9 mouse cellular contexts compared by ENCODE assay signal in the genomic region with DNA sequence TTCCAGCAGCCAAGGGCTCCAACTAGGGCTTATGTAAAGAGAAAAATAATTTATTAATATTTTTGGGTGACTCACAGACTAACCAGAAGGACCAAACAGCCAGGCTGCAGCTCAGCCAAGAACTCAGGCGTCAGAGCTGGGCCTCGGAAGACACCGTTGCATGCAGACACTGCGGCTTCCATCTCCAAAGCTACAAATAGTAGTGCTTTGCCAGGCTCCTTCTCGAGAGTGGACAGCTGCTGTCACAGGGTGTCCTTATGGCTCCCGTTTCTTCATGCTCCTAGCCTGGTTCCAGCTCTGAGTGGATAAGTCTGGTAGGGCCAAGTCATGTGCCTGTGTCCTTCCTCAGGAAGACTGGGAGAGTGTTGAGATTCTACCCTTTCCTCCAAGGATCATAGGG.
A peak's percentile ranks its signal among the peaks of the same experiment; 100 is the strongest.
DNase-seq lines count a peak whose midpoint lies in the region; TF ChIP-seq lines count a peak whose summit lies in the region.
"Had no signal": no experiment of that assay in that cellular context is flagged by ENCODE, and none has a peak within 500 bp of the region (broad histone marks: within the 10 kb centered on the region; RNA-seq: fewer than 3 reads in every experiment).

No protein-coding gene starts in this region.

- DNase-seq in right cerebral cortex, postnatal 10 days (ENCODE audit: low spot score in 2 of 2): peak; percentile 30 to 48
- no peak for DNase-seq in right cerebral cortex, postnatal 14 days
- peak; percentile 92 to 99 for DNase-seq in cerebellum, adult 2 months
- DNase-seq in gastrocnemius, postnatal 36 days: peak; percentile 15 to 24
- DNase-seq in skeletal muscle tissue, adult 2 months (ENCODE audit: low read depth, low spot score): peak; percentile 53
- no peak for DNase-seq in left cerebral cortex, adult 9 months (ENCODE audit: low spot score in 2 of 2)
- no peak for DNase-seq in frontal cortex, postnatal 10 days (ENCODE audit: low spot score in 2 of 2)
- DNase-seq: thymus, postnatal 14 days had no signal

- H3K4me1 ChIP-seq in cerebellum, adult 2 months (ENCODE audit: control insufficient read depth, insufficient read depth, low read length): peaks cover 7% of the 10 kb centered on the region; the same call in 1 of the 2 replicates

- intact Hi-C loops in gastrocnemius, postnatal 36 days (cut with DNase I): no loop called here

- TF ChIP-seq POLR2A in cerebellum, adult 2 months (IDR thresholded peaks at IDR 0.05; ENCODE audit: borderline replicate concordance, insufficient read depth, low read length): no peak

- no peak overlapping the region for H3K4me3 ChIP-seq in cerebellum, adult 2 months (replicated peaks; ENCODE audit: insufficient read depth, low read depth, low read length)
- H3K4me3 ChIP-seq: embryonic facial prominence, embryonic 15.5 days had no signal

- peak overlapping the region; percentile 6; the same call in 1 of the 2 replicates for H3K27ac ChIP-seq in cerebellum, adult 2 months (ENCODE audit: insufficient read depth, low read length)
- H3K27ac ChIP-seq: embryonic facial prominence, embryonic 15.5 days had no signal

- WGBS in cerebellum, adult 2 months: 12% methylated on average over 6 of the region's 6 CpGs

- H3K27me3 ChIP-seq in cerebellum, adult 2 months (ENCODE audit: control insufficient read depth, insufficient read depth, low read length): no peaks in the 10 kb centered on the region
- H3K27me3 ChIP-seq: embryonic facial prominence, embryonic 15.5 days had no signal

- no peak for TF ChIP-seq CTCF in cerebellum, adult 2 months (IDR thresholded peaks at IDR 0.05; ENCODE audit: borderline replicate concordance, insufficient read depth, low read depth, low read length)

Comparison
In these comparisons a context has a peak if more than half of its experiments do, and no peak if none do; other contexts are left out.
1. DNase-seq: peak in right cerebral cortex, postnatal 10 days (2 of 2), cerebellum, adult 2 months (2 of 2), gastrocnemius, postnatal 36 days (2 of 2) and skeletal muscle tissue, adult 2 months (single experiment); none in right cerebral cortex, postnatal 14 days (single experiment), left cerebral cortex, adult 9 months (0 of 2) and frontal cortex, postnatal 10 days (0 of 2).